Mouse (Mus musculus) c-Kit-positive CD71-positive TER-119-positive erythroid progenitor cells, embryonic 14.5 days (primary cell): ENCODE measurements around the gene Mmp11.
A peak's percentile ranks its signal among the peaks of the same experiment; 100 is the strongest.

Source experiments
- DNase-seq: peaks from one replicate; pipeline ENCODE4 v3.0.0-alpha.2; 2013; ENCODE audit warnings: low spot score

The Mmp11 gene

DNA sequence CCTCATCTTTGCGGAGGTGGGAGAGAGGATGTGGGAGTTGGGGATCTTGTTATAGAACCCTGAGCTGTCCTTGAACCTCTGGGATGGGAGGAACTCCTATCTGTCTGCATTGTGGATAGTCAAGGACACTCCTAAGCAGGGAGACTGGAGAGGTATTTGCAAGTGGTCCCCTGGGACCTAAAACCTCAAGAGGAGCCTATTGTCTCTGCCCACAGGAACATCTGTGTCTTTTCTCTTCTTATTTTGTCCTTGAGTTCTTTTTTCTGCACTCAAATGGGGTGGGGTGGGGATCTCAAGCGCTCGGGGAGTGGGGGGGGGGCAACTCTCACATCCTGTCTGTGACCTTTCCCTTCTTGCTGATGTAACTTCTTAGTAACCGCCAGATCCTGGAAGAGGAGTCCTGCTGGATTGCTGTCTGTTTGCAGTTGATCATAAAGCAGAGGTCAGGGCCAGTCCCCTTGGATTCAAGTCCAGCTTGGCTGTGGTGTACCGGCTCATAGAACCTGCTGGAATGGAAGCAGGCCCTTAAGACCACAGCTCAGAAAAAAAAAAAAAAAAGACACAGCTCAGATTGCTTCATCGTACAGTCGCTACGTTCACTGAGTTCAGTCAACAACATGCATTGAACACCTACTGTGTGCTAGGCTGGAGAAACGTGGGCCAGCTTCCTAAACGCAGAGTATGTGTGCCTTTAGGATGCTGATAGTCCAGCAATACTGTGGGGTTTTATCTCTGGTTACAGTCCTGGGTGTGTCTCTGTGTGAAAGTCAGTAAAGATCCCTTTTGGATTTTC, 1.8 kb upstream of the Mmp11 start:
- DNase-seq = peak; percentile 76

GRCm38 (mm10) chr10:75936909-75937667, 792 bp upstream of the Mmp11 start:
- DNase-seq = no peak

- no peak for DNase-seq
Measured at GRCm38 (mm10) chr10:75934991-75935390, 1.3 kb downstream of the Mmp11 start.

DNA sequence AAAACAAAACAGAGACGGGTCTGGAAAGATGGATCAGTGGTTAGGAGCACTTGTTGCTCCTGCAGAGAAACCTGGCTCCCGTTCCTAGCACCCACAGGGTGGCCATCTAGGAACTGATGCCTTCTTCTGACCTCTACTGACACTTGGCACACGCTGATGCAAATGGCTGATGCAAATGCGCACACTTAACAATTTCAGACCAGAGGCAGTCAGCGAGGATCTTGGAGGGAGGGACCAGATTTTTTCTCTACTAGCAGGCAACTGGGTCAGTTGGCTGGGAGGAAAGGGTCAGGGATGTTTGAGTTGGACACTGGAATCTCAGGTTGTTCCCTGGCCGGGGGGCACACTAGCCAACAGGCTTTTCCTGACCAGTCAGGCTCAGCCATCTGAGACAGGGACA, 3.4 kb downstream of the Mmp11 start, which contains the start of gene Chchd10:
Chchd10 (plus strand) TSS at position 240 of the 400 bp plus-strand sequence.
- DNase-seq = no peak

DNA sequence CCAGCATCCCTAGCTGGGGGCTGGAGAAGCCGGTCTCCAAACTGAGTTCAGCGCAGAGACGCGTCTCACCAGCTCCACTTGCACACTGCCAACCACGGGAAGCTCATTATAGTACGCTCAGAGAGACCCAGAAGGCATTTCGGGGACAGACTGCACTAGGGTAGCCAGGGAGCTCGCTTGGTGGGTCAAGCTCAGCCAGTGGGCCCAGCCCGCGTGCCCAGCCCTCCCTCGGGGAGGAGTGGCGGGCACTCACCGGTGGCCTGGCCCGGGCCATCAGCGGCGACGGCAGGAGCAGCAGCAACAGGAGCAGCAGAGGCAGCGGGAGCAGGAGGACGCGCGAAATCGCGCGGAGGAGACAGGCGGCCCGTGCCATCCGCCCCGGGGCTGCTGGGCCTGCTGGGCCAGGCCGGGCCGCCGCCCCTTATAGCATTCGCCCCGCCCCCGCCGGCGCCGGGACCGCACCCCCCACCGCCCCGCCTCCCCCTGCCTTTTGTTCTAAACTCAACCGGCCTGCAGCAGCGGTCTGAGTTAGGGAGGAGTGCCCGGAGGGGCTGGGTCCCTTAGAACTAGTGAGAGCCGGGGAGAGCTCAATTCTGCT, 4.1 kb downstream of the Mmp11 start:
- no peak for DNase-seq

DNA sequence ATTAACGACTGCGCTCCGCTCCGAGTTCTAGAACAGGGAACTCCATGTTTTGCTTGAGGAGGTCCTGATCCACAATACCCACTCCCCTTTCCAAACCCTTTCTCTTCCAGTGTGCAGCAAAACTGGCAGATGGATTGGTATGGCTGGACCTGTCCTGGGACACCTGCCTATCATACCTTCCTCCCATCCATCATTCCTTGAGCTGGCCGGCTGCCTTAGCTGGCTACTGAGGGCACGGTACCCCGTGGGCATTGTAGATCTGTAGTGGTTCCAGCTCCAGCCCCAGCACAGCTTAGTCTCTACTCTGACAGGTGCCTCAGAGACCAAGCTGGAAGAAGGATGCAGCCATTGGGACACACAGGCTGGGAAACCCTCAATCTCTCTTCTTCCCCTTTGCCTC, 5.0 kb downstream of the Mmp11 start:
- DNase-seq = no peak

- DNase-seq = no peak
Measured at GRCm38 (mm10) chr10:75930304-75930703, 6.0 kb downstream of the Mmp11 start.

DNA sequence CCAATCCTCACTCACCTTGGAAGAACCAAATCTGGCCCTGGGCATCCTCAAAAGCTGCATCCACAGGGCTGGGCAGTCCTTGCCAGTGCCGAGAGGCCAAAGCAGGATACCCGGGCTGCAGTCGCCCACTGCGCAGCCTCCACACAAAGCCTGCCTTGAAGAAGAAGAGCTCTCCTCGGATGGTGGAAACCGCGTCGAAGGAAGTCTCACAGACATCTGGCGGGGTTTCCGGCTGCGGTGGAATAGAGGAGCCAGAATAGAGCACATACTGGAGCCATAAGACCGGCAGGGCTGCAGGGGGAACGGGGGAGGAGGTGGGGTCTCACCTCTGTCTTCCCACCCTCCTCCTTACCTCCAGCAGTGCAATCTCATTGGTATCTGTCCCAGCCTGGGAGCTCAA, 9.9 kb downstream of the Mmp11 start:
- no peak for DNase-seq

GRCm38 (mm10) chr10:75924324-75924723, 12.0 kb downstream of the Mmp11 start:
- DNase-seq = no peak

- DNase-seq = no peak
Measured at GRCm38 (mm10) chr10:75921726-75922560, 14.4 kb downstream of the Mmp11 start.

- DNase-seq = peak; percentile 93
Measured at GRCm38 (mm10) chr10:75921026-75921725, 15.1 kb downstream of the Mmp11 start, which contains the start of gene Smarcb1. Gene Smarcb1, minus strand, starts transcription at chr10:75921617.

GRCm38 (mm10) chr10:75919026-75919425, 17.3 kb downstream of the Mmp11 start:
- DNase-seq = no peak

- no peak for DNase-seq
Measured at GRCm38 (mm10) chr10:75916840-75917239, 19.5 kb downstream of the Mmp11 start.

DNA sequence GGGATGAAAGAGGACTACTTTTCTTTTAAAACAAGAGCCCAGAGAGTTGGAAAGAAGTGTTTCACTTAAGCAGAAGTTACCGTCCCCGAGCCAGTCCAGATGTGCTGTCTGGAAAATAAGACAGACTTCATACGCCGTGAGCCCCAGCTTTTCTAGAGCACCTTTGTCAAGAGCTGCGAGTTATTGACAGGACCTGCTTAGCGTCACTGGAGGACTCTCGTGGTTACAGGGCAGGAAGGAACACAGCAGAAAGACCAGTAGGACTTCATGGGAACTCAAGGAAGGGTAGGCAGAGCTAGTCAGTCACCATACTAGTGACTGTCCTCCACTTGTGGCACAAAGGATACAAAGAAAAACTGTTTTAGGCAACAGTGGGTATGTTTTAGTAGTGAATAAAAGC, 20.7 kb downstream of the Mmp11 start:
- DNase-seq = no peak

DNA sequence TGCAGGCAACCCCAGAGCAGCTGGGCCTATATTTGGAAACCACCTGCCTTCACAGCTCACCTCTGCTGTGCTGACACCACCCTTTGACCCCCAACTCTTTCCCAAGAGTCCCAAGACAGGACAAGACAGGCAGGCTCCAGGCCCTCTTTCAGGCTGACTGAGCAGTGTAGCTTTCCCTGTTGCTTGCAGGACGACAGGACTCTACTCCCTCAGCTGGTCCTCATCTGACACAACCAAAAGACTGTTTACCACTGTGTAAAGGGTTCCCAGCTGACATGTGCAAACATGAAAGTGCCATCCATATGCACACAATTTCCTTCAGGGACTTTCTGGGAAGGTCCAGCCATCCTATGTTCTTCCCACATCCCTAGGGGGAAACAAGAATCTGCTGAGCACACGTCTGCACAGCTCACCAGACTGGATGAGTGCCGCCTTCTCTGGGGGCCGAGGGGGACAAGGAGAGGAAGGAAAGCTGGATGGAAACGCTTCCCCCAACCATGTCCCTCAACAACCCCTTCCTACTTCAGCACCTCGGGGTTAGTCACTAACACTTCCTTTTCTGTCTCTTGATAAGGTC, 23.2 kb downstream of the Mmp11 start:
- DNase-seq = no peak

- DNase-seq = no peak
Measured at GRCm38 (mm10) chr10:75910698-75911097, 25.6 kb downstream of the Mmp11 start.

GRCm38 (mm10) chr10:75906882-75907281, 29.4 kb downstream of the Mmp11 start:
- DNase-seq = no peak

DNA sequence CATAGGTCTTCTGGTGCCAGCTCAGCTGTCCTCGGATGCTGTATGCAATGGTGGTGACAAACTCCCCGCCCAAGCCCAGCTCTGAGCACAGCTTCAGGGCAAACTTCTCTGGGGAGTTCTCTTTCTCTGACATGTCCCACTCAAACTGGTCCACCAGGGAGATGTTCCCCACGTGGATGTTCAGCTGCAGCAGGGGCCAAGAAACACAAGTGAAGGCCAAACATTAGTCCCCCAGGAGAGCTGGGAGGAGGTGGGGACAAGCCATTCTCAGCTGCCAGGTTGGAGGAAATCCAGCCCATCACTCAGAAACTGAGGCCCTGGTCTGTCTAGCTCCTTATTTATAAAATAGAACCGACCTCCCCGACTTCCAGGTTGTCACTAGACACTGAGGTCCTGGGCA, 31.9 kb downstream of the Mmp11 start:
- DNase-seq = no peak

DNA sequence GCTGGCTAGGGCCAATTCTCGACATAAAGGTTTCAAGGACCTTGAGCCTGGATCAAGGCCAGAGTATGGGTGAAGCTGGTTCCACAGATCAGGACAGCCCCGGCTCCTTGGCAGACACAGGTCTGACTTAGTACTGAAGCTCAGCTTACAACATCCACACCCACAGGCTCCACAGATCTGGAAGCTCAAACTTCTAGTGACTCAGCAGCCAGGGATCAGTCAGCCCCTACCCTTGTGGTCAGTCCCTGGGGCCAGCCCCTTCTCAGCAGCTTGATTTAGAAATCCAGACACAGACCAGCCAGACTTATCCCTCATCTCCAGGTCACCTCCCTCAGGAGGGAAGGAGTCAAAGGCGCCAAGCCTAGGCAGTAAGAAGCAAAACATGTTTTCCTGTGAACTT, 37.5 kb downstream of the Mmp11 start:
- DNase-seq = no peak

DNA sequence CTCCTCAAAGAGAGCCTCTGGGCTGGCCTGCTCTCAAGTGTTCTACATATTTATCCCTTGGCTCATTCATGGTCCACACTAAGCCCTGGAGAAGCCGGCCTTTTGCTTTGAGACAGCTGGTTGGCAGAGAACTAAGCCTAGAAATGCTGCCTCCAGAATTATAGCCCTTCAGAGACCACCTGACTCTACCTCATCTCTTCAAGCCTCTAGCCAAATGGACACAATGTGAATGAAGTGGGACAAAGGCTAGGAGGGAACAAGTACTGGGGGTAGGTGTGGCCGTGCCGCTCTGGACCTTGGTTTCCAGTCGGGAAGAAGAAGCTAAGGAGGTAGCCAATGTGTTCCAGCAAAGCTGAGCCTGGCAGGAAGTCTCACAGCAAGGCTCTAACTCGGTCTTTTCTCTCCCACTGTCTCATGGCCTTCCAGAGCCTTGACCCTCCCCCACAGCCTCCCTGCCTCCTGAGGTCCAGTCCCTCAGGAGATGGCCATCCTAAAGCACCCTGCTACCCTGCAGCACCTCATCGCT, 38.2 kb downstream of the Mmp11 start:
- DNase-seq = no peak

DNA sequence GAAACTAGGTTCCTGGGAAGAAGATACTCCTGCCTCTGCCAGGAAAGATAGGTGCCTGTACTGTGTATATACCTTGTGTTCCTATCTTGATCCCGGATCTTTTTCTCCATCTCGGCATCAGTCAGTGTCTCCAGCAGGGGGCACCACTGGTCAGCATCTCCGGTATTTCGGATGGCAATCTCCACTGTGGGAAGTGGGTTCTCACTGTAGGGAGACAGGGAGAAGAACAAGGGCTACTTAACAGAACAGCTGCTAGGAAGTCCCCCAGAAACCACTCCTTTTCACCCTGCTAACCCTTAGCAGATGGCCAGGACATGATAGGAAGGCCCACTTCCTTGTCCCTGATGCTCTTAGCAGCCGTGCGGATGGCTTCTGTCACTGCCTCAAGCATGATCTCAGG, 38.9 kb downstream of the Mmp11 start:
- peak; percentile 42 for DNase-seq
